Mouse (Mus musculus) hematopoietic stem cell, adult 5-6 weeks (primary cell): ENCODE measurements at regions not wholly inside any gene's neighbourhood (a gene's known extent, or its start where the extent isn't known, plus 50 kb on each side); places are given as distances from the start of the nearest gene placed in this dataset.
A peak's percentile ranks its signal among the peaks of the same experiment; 100 is the strongest.

Experiments used
- ATAC-seq, 2 experiments: fragments of 125-278 bp in 1 of 2; replicated peaks in 1 of 2; 2 replicates each; pipeline ENCODE4 v1.8.0; 2016 to 2017; ENCODE audit warnings: inconsistent platforms in 2 of 2, mild to moderate bottlenecking in 2 of 2, moderate number of reproducible peaks in 2 of 2, low read depth in 1 of 2, moderate TSS enrichment in 1 of 2; ENCODE audit not compliant: low FRiP score in 2 of 2, poor library complexity in 2 of 2, severe bottlenecking in 2 of 2, insufficient read depth in 1 of 2, low TSS enrichment in 1 of 2

- no peak for ATAC-seq
These were observed 475.0 kb upstream of the A730009L09Rik start for GRCm38 (mm10) chr16:84039946-84040345.

GRCm38 (mm10) chr16:84042010-84042449, 472.9 kb upstream of the A730009L09Rik start:
- ATAC-seq, result peak in 1 of 2 experiments; percentile 37; a peak in 2 of 4 replicates

GRCm38 (mm10) chr16:84045333-84045732, 469.6 kb upstream of the A730009L09Rik start:
- ATAC-seq, result no peak
